Mouse (Mus musculus) heart, postnatal 25 days (tissue): ENCODE measurements around the gene Atg7. TPM values are rescaled to one million over a fixed set of nuclear protein-coding genes. Genes with fewer than 3 reads are reported as not detected.

ENCODE experiments used
- DNase-seq: peaks from one replicate; pipeline ENCODE4 v3.0.0; 2022; ENCODE audit warnings: low spot score
- intact Hi-C: fragments of 180-260 bp; cut with DNase I; formaldehyde crosslinking; loops from one replicate; pipeline ENCODE4 v1.15.1; 2025
- total RNA-seq, 2 experiments: library from RNA; stranded (reverse); gene quantifications; 2 replicates each; pipeline ENCODE4 v1.2.3; 2021

Atg7 gene
- total RNA-seq, 2 experiments from 2014 or later, result 9.5 to 10.8 TPM

DNA sequence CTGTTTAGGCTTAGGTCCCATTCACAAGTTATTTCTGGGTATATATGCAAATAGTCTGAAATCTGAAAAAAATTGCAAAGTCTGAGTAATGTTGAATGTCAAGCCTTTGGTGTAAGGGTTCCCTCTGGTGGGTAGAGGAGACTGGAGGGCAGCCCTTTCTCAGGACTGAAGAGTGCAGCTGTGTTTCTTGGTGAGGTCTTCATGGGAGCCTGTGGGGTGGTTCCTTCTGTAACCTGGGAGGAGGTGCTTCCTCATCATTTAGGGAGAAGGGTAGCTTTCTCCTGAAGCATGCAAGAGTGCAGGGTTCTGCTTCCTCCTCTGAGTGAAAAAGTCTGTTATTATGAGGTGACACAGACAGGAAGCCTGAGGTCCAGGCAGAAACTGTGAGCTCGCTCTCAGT is 40.8 kb downstream of the Atg7 start:
- DNase-seq, result no peak
- intact Hi-C loops, result no loop called here

DNA sequence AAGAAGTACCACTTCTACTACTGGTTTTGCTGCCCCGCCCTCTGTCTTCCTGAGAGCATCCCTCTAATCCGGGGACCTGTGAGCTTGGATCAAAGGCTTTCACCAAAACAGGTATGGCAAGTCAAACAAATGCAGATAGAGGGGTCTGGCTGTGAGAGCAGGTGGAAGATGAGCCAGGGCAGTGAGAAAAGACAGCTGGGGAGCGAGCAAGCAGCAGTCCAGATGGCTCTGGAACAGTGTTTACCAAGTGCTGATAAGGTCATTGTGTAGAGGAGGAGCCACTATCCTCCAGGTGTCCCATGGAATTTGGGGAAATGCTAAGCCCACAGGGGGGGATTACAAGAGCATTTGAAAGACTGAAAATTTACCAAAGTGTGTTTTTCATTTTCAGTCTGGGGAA is 41.5 kb downstream of the Atg7 start:
- no peak for DNase-seq
- intact Hi-C loops, result no loop called here

DNA sequence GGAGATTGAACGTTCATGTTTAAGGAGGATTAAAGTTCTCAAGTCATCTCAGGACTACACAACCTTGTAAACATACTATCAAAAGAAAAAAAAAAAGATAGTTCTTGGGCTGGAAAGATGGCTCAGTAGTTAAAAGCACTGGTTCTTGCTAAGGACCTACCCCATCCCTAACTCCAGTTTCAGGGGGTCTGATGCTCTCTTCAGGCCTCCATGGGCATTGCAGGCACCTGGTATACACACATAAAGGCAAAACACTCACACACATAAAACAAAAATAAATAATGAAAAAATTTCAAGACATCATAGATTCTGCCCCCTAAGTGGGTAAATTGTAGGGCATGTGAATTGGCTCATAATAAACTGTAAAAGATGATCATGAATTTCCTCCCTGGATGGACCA is 42.5 kb downstream of the Atg7 start:
- intact Hi-C loops, result no loop called here
- DNase-seq, result no peak

DNA sequence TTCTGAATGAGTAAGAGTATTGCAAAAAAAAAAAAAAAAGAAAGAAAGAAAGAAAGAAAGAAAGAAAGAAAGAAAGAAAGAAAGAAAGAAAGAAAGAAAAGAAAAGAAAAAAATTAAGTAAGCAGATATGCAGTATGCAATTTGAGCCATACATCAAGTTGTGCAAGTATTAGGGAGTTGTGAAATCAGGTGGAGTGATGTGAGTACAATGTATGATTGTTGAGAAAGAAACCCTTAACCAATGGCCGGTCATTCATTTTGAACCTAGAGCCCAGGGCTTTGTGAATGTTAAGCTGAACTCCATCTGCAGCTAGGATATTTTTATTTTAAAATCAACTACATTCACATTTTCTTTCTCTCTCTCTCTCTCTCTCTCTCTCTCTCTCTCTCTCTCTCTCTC is 44.1 kb downstream of the Atg7 start:
- DNase-seq, result no peak
- intact Hi-C loops, result no loop called here

DNA sequence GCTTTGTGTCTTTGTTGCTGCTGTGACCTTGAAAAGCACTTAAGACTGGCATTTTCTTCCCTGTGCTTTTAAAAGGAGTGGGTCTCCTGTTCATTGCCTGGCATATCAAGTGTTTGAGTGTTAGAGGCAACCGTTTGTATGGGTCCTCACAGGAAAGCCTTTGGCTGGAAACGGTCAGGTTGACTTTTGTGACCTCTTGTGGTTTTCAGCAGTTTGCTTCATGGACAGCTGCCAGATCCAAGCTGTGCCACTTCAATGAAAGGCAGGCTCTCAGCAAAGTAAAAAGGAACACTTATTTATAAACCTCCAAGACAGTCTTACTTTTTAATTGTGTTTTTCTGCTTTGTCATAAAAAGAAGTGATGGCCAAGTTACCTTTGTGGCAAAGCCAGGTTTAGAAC is 47.8 kb downstream of the Atg7 start:
- intact Hi-C loops, result no loop called here
- no peak for DNase-seq

DNA sequence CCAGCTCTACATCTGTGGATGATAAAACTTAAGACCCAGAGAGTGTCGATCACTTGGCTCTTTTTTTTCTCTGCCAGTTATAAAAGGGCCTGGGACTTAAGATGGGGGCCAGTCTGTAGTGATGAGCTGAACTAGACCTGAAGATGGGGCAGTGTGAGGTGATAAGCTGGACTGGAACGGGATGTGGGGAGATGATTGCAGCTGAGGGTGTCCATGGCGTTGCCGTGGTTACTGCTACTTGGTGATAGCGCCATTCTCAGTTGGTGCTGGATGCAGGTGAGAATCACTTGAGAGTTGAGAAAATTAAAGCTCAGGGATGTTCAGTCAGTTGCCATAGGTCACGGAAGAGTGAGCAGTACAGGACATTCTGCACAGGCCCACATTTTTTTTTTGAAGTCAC is 48.6 kb downstream of the Atg7 start:
- no peak for DNase-seq
- intact Hi-C loops, result no loop called here

DNA sequence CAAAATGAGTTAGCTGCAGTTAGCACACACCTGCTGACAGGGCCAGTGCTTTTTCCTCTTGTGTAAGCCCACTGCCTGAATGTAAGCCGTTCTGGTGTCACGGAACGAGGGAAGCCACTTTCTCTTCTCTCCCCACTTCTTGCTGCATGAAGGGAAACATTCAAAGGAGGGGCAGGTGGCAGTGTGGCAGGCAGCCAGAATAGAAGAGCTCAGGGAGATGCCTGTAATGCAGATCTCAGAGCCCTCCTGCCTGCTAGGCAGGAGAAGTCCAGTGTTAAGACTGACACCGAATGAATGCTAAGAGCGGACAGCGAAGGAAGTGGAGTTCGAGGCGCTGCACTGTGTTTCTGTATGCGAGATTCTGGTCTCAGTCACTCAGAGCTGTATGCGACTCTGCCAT is 49.8 kb downstream of the Atg7 start:
- intact Hi-C loops, result no loop called here

DNA sequence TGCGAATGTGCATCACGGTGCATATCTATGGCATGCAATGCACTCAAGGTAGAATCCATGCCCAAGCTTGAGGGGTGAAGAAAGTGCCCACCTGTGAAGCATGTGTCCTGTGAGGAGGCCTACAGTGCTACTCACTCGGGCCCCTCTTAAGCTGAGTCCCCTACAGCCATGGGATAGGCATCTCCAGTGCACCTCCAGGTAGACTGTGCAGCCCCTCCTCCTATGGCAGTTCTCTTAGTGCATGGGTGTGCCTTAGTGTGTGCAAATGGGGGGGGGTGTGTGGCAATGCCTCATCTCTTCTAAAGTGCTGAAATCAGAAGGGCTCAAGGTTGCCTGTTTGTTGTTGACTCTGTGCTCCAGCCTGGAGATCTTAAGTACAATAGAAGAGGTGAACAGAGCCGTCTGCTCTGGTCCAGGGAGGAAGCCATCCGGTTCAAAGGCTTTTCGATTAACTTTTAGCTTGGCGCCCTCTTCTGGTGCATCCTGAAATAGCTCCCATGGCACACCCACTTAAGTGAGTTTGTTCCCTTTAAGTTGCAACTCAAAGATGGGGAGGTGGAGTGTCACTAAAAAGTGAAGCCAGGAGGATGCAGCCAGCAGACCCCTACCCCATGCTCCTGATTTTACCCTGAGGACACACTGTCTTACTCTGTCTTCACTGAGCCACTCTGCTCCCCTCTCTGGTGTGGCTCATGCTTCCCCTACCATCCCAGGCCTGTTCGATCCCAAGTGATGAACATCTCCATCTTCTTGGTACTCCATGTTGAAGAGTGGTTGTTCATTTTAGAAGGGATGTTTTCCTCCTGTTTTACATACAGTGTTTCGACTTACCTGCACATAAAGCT is 55.0 kb downstream of the Atg7 start:
- intact Hi-C loops, result loop anchor here (2.0 to 5.0 kb wide), 4 partner anchors 235 to 611 kb away; no protein-coding TSS in a partner anchor
- no peak for DNase-seq

More for the DNA sequence above, 49.8 kb downstream of the Atg7 start:
- DNase-seq, result no peak

DNA sequence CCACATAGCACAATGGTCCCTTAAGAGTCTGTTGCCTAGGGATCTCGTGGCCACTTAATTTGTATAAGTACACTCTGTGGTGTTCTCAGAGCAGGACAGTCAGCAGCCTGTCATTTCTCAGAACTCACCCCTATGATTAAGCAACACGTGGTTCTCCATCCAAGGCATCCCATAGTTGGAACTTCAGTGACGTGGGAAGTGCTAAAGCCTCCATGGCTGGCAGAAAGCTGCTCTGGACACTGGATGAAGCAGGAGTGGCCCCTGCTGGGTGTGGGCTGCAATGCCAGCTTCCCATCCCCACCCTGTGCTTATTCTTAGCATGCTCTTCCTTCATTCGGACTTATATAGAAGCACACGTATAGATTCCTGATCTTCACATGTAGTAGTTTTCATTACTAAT is 55.7 kb downstream of the Atg7 start:
- intact Hi-C loops, result loop anchor here (2.0 to 5.0 kb wide), 4 partner anchors 236 to 611 kb away; no protein-coding TSS in a partner anchor
- DNase-seq, result no peak

DNA sequence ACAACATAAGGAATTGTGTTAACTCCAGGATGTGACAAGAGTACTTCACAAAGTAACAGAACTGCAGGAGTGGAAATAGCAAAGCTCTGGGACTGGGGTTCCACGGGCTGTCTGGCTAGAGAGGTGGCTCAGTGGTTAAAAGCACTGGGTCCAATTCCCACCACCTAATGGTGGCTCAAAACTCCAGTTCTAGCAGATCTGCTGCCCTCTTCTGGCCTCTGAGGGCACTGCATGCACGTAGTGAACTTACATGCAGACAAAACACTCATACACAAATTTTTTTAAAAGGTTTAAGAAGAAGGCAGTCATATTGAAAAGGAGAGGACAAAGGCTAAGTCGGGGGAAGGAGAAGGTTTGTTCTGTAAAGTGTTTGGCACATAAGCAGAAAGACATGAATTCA is 57.8 kb downstream of the Atg7 start:
- intact Hi-C loops, result no loop called here
- DNase-seq, result no peak

DNA sequence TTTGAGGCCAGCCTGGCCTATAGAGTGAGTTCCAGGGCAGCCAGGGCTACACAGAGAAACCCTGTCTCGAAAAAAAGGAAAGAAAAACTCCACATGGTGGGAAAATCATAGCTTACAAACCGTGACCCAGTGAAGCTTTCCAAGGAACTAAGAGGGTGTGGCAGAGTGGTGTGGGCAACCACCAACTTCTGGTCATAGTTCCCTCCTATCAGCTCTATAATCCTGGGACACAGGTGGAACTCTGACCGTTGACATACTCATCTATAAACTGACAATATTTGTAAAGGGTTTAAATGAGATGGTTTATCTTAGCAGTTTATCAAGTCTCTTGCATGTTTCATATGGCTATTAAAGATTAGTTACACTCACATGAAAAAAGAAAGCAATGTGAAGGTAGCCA is 64.1 kb downstream of the Atg7 start:
- intact Hi-C loops, result no loop called here
- DNase-seq, result no peak

DNA sequence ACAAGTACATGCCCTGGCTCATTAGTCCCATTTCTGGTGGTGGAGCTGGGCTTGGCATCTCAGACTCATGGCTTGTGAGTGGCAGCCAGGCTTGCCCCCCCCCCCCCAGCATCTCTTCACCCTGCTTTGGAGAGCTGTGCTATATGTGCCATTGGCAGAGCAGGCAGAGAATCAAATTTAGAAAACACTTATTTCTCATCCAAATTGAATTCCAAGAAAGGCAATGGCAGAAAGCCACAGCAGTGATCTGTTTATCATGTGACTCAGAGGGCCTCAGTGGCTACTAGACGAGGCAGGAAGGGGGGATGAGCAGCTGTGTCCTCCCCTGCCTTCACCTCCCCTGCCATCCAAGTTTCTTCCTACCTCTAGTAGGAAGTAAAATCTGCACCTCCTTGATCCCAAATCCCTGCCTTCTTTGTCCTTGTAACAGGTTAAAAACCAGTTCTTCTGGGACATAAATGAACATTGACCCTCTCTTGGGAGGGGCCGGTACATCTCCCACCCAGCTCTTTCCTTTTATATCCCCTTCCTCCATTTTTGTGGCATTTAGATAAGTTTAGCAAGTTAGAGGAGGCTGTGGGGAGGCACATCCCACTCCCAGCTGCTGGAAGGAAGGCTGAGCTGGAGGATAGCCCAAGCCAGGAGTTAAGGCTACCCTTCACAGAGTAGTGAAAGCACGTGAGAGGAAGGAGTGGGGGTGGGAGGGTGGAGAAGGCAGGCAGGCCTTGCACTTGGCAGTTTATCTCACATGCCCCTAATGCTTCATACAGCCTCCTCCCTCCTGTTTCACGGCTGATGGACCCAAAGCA is 69.5 kb downstream of the Atg7 start:
- no peak for DNase-seq
- intact Hi-C loops, result no loop called here

DNA sequence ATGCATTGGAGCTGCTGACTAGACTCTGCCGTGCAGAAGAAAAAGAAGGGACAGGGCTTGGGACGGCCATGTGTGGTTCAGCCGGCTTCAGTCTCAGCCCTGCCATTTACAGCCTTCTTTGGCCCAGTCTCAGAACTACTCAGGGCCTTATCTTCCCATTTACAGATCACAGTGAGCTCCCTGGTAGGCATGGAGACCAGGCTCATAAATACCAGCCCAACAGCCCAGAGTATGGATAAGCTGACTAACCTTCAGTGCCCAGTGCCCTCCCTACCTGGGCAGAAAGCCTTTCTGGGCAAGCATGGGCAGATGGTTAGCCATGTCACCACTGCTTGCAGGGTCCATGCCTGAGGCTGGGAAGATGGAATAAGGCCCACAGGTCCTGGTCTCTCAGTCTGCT is 70.6 kb downstream of the Atg7 start:
- intact Hi-C loops, result no loop called here
- no peak for DNase-seq

DNA sequence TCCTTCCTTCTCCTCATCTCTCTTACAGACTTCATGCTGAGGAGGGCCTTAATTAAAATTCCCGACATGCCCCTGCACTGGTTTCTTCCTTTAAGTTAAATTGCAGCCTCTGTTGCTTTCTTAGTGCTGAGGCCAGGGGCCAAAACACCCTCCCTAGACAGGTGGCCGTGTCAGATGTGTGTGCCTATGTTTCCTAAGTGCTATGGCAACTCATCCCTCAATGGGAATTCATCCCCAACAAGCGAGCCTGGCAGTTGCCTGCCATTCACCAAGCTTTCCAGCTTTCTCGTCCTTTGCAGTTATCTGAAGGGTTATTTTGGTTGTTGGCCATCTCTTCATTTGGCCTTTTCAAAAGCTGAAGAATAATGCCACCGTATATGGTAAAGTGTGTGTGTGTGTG is 71.8 kb downstream of the Atg7 start:
- DNase-seq, result no peak
- intact Hi-C loops, result no loop called here

DNA sequence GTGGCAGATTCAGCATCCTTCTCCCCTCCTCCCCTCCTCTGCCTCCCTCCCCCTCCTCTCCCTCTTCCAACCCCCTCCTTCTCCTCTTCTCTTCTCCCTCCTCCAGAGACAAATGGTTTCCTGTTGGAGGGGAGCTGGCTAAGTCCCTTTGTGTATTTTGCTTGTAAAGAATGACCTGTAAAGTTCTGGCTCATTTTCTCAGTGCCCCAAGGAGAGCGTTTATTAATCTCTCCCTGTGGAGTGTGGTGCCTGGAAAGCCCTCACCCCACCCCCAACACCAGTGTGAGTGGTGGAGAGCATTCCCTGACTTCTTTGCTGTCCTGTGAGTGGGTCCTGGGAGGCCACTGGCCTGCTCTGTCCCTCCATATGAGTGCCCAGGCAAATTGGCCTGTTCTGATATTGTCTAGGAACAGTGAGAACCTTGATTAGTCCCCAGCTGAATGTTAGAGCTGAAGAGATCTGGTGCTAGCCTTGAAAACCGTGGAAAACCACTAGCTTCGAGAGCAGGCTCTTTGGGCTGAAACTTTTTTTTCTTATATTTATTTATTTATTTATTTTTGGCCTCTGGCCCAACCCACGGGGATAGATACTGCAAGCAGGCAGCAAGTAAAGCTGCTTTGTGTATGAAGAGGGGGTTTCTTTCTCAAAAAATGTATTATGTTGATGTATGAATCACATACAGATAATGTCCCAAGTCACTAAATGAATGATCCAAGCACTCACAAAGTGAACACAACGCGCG is 72.6 kb downstream of the Atg7 start:
- intact Hi-C loops, result no loop called here
- DNase-seq, result no peak

DNA sequence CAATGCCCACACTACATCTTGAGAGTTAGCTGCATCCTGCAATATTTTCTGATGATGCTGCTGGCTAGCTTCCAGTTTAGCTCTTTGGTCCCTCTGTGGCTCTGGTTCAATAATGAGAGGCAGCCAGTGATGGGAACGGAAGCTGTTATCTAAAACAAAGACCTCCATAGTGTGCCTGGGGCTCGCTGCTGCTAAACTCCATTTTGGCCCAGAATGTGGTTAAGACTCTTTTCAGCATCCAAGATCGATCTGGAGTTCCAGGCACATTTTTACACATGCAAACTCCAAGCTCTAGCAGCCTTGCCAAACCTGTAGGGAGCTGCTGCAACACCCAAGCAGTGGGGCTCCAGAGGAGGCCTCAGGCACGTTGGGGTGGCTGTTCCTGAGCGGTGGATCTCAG is 76.2 kb downstream of the Atg7 start:
- no peak for DNase-seq

DNA sequence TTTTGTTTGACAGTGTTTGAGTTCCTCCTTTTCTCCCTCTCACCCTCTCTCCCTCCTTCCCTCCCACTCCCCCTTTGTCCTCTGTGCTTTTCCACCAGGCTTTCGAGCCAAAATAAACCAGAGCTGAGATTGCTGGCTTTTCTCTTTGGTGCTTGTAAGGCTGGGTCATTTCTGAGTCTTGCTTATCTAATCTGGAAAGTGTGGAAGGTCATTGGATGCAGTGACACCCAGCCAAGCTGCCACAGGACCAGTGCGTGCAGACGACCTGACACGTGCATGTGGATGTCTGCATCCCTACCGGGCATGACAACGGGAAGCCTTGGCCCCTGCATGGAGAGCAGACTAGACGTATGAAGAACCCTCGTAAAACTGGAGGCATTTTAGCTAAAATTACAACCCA is 76.8 kb downstream of the Atg7 start:
- intact Hi-C loops, result no loop called here
- DNase-seq, result no peak

More for the DNA sequence above, 76.2 kb downstream of the Atg7 start:
- intact Hi-C loops, result no loop called here

DNA sequence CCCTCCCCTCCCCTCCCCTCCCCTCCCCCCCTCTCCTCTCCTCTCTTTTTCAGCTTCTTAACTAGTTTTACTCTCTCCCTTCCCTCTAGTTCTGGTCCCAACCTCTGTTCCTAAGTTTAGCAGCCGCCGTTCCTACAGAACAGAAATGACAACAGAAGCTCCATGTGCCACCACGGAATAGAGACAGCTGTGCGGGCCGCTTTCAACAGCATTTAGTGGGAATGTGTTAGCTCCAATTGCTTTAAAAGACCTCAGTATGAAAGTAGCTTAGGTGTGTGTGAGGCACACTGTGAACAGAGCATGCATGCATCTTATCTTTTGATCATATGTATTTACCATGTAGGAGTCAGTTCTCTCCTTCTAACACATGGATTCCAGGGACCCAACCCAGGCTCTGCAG is 79.1 kb downstream of the Atg7 start:
- no peak for DNase-seq

DNA sequence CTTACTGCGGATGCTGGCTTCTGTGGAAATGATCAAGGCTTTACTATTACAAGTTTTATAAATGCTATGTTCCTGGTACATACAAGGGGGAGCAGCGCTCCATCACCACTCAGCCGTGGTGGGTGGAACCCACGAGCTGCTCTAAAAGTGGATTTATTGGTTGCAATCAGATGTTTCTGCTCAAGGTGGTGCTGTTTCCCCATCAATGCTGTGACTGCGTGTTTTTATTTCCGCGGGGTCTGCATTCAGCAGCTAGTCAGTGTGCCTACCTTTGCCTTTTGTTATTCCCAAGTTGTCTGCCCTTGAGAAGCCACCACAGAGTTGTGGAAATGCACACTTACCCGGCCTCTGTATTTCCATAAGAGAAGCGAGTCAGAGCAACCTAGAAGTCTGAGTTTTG is 81.0 kb downstream of the Atg7 start:
- intact Hi-C loops, result loop anchor here (1.0 kb wide), 2 partner anchors 202 to 283 kb away; no protein-coding TSS in a partner anchor
- no peak for DNase-seq

More for the DNA sequence above, 79.1 kb downstream of the Atg7 start:
- intact Hi-C loops, result no loop called here

DNA sequence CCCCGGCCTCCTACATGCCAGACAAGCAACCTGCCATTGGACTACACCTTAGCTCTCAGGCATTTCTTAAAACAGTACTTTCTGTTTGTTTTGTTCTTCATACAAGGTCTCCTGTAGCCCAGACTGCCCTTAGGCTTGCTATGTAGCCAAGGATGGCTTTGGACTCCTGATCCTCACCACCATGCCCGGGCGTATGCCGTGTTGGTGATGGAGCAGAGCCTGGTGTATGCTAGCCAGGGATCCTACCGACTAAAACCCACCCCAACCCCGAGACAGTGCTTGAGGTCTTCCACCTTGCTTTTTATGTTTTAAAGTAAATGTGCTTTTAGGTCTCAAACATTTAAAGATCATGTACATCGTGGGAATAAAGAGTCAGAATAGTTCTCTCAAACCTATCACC is 81.5 kb downstream of the Atg7 start:
- DNase-seq, result no peak
- intact Hi-C loops, result loop anchor here (1.0 kb wide), 2 partner anchors 202 to 283 kb away; no protein-coding TSS in a partner anchor
